Mouse (Mus musculus) lung, postnatal 0 days (tissue): ENCODE results near the gene Gfm2.

ENCODE experiments used
- CTCF ChIP-seq: IDR thresholded peaks from 2 replicates; pipeline ENCODE4 v1.5.1; 2016; ENCODE audit warnings: antibody characterized with exemption, mild to moderate bottlenecking
- EP300 ChIP-seq: IDR thresholded peaks from 2 replicates; pipeline ENCODE4 v1.6.1; 2016; ENCODE audit warnings: antibody characterized with exemption, mild to moderate bottlenecking, control low read depth

DNA sequence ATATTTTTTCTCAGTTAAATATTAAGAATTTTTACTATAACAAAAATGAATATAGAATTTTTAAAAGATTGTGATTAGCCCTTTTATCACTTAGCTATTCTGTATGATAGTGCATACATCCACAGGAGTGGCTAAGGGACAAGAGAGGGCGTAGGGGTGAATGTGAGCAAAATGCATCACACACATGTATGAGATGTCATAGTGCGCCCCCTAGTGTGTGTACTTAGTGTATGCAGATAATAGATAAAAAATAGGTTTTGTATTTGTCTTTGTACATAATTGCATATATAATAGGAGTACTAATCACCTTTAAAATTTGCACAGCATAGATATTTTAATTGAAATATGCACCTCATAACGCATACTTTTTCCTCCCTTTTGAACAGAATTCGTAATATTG, 8.1 kb downstream of the Gfm2 start:
- TF ChIP-seq CTCF (peak; percentile 75), EP300 (no peak)
